Mouse (Mus musculus) frontal cortex, postnatal 36 days (tissue): ENCODE measurements around the gene Ccdc62.

Experiments
- DNase-seq, 2 experiments: peaks; one replicate each; pipeline ENCODE4 v3.0.0; 2022; ENCODE audit warnings: low spot score in 2 of 2

Gene Ccdc62

GRCm38 (mm10) chr5:124003375-124003774, 72.9 kb downstream of the Ccdc62 start:
- no peak for DNase-seq

DNA sequence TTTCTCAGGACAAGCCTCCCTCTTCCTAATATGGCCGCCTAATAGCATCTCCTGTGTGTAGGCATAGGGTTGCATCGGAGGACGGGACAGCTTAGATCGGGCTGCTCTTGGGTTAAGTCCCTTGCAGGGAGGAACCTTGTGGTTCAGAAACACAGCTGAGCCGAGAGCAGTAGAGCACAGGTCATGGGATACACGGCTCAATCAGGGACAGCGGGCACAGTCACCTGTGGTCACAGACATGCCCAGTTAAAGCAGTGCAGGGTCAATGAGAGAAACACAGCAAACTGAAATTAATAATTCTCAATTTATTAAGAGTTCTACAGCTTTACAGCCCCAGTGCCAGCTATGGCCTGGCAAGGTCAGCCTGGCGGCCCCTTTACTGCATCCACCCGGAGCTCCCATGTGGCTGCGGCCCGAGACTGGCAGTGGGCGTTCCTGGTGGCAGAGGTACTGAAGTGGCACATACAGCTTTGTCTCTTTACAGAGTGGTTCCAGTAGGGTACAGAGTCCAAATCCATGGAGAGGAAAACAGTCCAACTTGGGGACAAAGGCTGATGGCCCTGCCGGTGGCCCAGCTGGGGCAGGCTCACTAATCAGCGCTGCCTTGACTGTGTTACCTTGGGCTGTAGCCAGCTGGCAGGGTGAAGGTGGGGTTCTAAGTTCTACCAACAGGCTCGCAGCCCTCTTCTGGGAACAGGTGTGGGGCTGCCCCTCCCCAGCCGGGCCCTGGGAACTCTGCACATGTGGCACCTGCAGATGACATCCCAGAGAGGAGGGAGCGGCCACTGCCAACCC, 74.1 kb downstream of the Ccdc62 start:
- DNase-seq: no peak

DNA sequence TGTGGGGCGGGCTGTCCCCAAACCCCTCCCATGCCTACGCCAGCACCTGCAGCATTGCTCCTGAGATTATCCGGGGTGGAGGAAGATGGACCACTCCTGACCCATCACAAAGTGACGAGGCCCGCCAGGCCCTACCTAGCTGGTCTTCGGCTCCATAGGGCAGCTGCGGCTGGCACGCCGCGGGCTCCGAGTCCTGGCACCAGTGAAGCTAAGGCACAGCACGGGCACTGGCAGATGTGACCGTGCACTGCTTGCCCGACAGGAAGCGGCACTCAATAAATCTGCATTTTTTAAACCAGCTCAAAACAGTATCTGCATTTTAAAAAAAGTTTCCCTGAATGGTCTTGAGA, 74.6 kb downstream of the Ccdc62 start:
- no peak for DNase-seq

- DNase-seq: no peak
Measured at GRCm38 (mm10) chr5:124005591-124005990, 75.1 kb downstream of the Ccdc62 start.

- no peak for DNase-seq
Measured at GRCm38 (mm10) chr5:124006082-124006873, 75.8 kb downstream of the Ccdc62 start.

GRCm38 (mm10) chr5:124006891-124007491, 76.5 kb downstream of the Ccdc62 start:
- no peak for DNase-seq

- DNase-seq: no peak
Measured at GRCm38 (mm10) chr5:124010077-124010476, 79.6 kb downstream of the Ccdc62 start.

- DNase-seq: no peak
Measured at GRCm38 (mm10) chr5:124010910-124011655, 80.6 kb downstream of the Ccdc62 start.

- no peak for DNase-seq
Measured at GRCm38 (mm10) chr5:124011927-124012326, 81.4 kb downstream of the Ccdc62 start.

- no peak for DNase-seq
Measured at GRCm38 (mm10) chr5:124012885-124013284, 82.4 kb downstream of the Ccdc62 start.

DNA sequence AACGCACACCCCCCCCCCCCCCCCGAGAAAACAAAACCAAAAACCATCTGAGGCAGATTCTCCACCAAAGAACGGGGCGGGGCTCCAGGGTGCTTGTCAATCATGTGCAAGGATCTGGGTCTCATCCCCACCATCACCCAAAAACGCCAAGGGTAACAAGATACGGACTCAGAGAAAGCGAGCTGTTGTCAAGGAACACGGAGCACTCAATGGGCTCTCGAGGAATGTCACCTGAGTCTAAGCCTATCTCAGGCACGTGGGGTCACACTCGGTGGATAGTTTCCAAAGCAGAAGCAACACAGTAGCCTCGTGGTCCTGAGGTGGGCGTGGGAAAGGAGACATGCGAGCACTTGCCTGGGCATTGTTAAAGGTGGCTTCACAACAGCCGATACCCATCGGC, 83.3 kb downstream of the Ccdc62 start:
- DNase-seq: no peak

- no peak for DNase-seq
Measured at GRCm38 (mm10) chr5:124014180-124014579, 83.7 kb downstream of the Ccdc62 start.

GRCm38 (mm10) chr5:124014791-124015251, 84.3 kb downstream of the Ccdc62 start:
- no peak for DNase-seq

GRCm38 (mm10) chr5:124015727-124016126, 85.2 kb downstream of the Ccdc62 start:
- no peak for DNase-seq

- no peak for DNase-seq
Measured at GRCm38 (mm10) chr5:124016291-124016821, 85.9 kb downstream of the Ccdc62 start.

- no peak for DNase-seq
Measured at GRCm38 (mm10) chr5:124017941-124018340, 87.5 kb downstream of the Ccdc62 start.

GRCm38 (mm10) chr5:124018651-124019050, 88.2 kb downstream of the Ccdc62 start:
- DNase-seq: no peak
